9 mouse cellular contexts compared by ENCODE assay signal in the genomic region with DNA sequence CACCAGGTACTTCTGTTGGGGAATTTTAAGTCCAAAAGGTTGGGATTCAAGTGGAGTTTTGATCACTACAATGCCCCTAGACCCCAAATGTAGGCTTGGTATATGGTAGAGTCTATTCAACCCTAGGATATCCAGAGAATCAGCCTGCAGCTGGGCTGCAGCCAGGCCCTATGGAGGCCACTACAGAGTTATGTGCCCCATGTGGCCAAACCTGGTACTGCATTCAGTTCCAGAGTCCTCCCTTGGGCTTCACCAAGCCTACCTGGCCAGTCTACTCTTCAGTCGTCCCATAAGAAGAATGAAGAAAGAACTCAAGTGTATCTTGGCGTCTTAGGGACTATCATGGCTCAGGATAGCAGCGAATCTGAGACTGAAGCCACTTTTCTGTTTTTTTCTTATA. TPM values are rescaled to one million over a fixed set of nuclear protein-coding genes. Genes with fewer than 3 reads are reported as not detected.
DNase-seq lines count a peak whose midpoint lies in the region; ATAC-seq and TF ChIP-seq lines count a peak whose summit lies in the region.
"Had no signal": no experiment of that assay in that cellular context is flagged by ENCODE, and none has a peak within 500 bp of the region (broad histone marks: within the 10 kb centered on the region; RNA-seq: fewer than 3 reads in every experiment).

No protein-coding gene starts in this region.

- H3K4me2 ChIP-seq in lung, embryonic 14.5 days = no peak overlapping the region
- H3K4me2 ChIP-seq: heart, embryonic 13.5 days had no signal

- DNase-seq in A20 (ENCODE audit: low read depth, low spot score) (peak; percentile 69), G1E (ENCODE audit: low spot score) (no peak)
- peak; percentile 48 to 73 for DNase-seq in cerebellum, adult 2 months
- peak; percentile 78 for DNase-seq in gastrocnemius, postnatal 14 days
- DNase-seq in kidney, postnatal 25 days = peak; percentile 79 to 93
- peak; percentile 82 for DNase-seq in lung, embryonic 14.5 days
- DNase-seq in right cerebral cortex, postnatal 14 days = peak; percentile 78
- DNase-seq in urinary bladder, postnatal 10 days (ENCODE audit: low spot score) = peak; percentile 47

- intact Hi-C loops in gastrocnemius, postnatal 14 days (cut with DNase I; ENCODE audit: low total_unique reads) = loop anchor here (10.0 kb wide), 2 partner anchors 79 to 129 kb away; no protein-coding TSS in a partner anchor

- no peak for TF ChIP-seq POLR2A in cerebellum, adult 2 months (IDR thresholded peaks at IDR 0.05; ENCODE audit: borderline replicate concordance, insufficient read depth, low read length)

- no peaks in the 10 kb centered on the region for H3K27me3 ChIP-seq in G1E (ENCODE audit: insufficient read depth, low read length)
- no peaks in the 10 kb centered on the region for H3K27me3 ChIP-seq in cerebellum, adult 2 months (ENCODE audit: control insufficient read depth, insufficient read depth, low read length)
- H3K27me3 ChIP-seq in lung, embryonic 14.5 days (ENCODE audit: insufficient read depth, low read length) = no peaks in the 10 kb centered on the region

- H3K9me3 ChIP-seq in G1E (replicated peaks) = peaks cover 7% of the 10 kb centered on the region
- peaks cover 6% of the 10 kb centered on the region; the same call in 1 of the 2 replicates for H3K9me3 ChIP-seq in lung, embryonic 14.5 days (ENCODE audit: low read depth, low read length)

- H3K9ac ChIP-seq in lung, embryonic 14.5 days = no peak overlapping the region
- H3K9ac ChIP-seq: heart, embryonic 13.5 days had no signal

- WGBS in cerebellum, adult 2 months = 41% methylated on average over 3 of the region's 3 CpGs
- WGBS in lung, embryonic 14.5 days = 37% methylated on average over 3 of the region's 3 CpGs

- H3K36me3 ChIP-seq in G1E (replicated peaks) = no peaks in the 10 kb centered on the region
- H3K36me3 ChIP-seq in lung, embryonic 14.5 days (ENCODE audit: insufficient read depth) = no peaks in the 10 kb centered on the region
- H3K36me3 ChIP-seq: heart, embryonic 13.5 days had no signal

- no peaks in the 10 kb centered on the region for H3K4me1 ChIP-seq in G1E (ENCODE audit: insufficient read depth, low read depth, low read length)
- H3K4me1 ChIP-seq in cerebellum, adult 2 months (ENCODE audit: control insufficient read depth, insufficient read depth, low read length) = no peaks in the 10 kb centered on the region
- no peaks in the 10 kb centered on the region for H3K4me1 ChIP-seq in lung, embryonic 14.5 days (ENCODE audit: insufficient read depth)
- H3K4me1 ChIP-seq: heart, embryonic 13.5 days had no signal

- ATAC-seq in G1E (ENCODE audit: extremely low read depth, insufficient number of reproducible peaks, low FRiP score, poor library complexity, severe bottlenecking) = no peak
- no peak for ATAC-seq in lung, embryonic 14.5 days (ENCODE audit: insufficient read depth)

- H3K27ac ChIP-seq in cerebellum, adult 2 months (ENCODE audit: insufficient read depth, low read length) = no peak overlapping the region
- no peak overlapping the region for H3K27ac ChIP-seq in lung, embryonic 14.5 days (ENCODE audit: low read depth)
- H3K27ac ChIP-seq: heart, embryonic 13.5 days had no signal

- TF ChIP-seq CTCF in G1E (IDR thresholded peaks at IDR 0.05; ENCODE audit: low read depth, low read length) = peak; percentile 46; the same call in 1 of the 2 replicates
- TF ChIP-seq CTCF in cerebellum, adult 2 months (IDR thresholded peaks at IDR 0.05; ENCODE audit: borderline replicate concordance, insufficient read depth, low read depth, low read length) = peak; percentile 70
- TF ChIP-seq CTCF in lung, embryonic 14.5 days (IDR thresholded peaks at IDR 0.05; ENCODE audit: low read depth) = peak; percentile 81

- no peak overlapping the region for H3K4me3 ChIP-seq in G1E (ENCODE audit: low read depth, low read length)
- no peak overlapping the region for H3K4me3 ChIP-seq in cerebellum, adult 2 months (replicated peaks; ENCODE audit: insufficient read depth, low read depth, low read length)
- no peak overlapping the region for H3K4me3 ChIP-seq in lung, embryonic 14.5 days (ENCODE audit: low read depth, low read length)
- H3K4me3 ChIP-seq: heart, embryonic 13.5 days had no signal

RNA-seq across cellular contexts. Expression of gene Myl10, which starts 10.8 kb away (rescaled TPM):
- not detected in 2 replicates for total RNA-seq in G1E (2014; fragmentation: Nextera tagmentation)
- not detected in 2 replicates for total RNA-seq in G1E (2017)
- polyA plus RNA-seq in G1E (2012) = not detected in 2 replicates
- not detected in 2 replicates for polyA plus RNA-seq in cerebellum, adult 2 months (2012; rRNA removed)
- total RNA-seq in gastrocnemius, postnatal 14 days (2021) = 1 to 10 TPM; 6.0 to 7.3 TPM
- not detected in 2 replicates for polyA plus RNA-seq in lung, embryonic 14.5 days (2014; fragmentation: Nextera tagmentation; extraction: Ambion mirVana)
- polyA plus RNA-seq: heart, embryonic 13.5 days had no signal
